Mouse (Mus musculus): ENCODE measurements around the gene Wwox.
A peak's percentile ranks its signal among the peaks of the same experiment; 100 is the strongest.

Gene Wwox

DNA sequence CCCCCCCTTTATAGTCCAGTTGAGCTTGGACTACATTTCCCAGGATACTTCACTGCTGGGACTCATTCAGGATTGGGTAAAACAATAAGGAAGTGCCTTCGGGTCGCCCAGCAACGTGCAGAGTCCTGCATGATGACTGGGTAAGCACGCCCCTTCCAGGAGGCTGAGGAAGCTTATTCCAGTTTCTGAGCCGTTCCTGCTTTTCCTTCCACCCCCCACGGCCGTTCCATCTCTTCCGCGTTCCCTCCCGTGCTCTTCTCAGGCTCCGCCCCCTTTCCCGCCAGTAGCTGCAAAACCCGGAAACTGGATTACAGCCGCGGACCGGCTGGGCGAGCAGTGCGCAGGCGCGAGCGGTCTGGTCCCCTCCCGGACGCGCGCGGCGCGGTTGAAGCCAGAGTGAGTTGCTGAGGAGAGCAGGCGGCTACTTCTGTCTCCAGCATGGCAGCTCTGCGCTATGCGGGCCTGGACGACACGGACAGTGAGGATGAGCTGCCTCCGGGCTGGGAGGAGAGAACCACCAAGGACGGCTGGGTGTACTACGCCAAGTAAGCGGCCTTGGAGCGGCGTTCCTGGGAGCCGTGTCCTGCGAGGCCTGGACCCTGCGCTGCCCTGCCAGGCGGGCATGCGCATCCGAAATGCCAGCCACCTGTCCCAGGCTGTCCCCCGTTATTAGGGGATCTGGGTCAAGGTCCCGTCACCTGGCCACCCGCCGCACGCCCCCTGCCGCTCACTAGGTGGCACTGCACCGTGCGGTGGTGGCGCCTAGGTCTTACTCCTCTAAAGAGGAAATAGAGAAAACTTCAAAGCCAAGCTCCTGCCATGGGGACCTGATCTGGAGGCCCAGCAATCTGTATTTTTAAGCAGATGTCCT lies at the start of gene Wwox:
Gene Wwox, plus strand, starts transcription at position 322 of the 871 bp plus-strand sequence.
- peak; percentile 99 for DNase-seq (ENCODE audit: low read depth, low spot score)

DNA sequence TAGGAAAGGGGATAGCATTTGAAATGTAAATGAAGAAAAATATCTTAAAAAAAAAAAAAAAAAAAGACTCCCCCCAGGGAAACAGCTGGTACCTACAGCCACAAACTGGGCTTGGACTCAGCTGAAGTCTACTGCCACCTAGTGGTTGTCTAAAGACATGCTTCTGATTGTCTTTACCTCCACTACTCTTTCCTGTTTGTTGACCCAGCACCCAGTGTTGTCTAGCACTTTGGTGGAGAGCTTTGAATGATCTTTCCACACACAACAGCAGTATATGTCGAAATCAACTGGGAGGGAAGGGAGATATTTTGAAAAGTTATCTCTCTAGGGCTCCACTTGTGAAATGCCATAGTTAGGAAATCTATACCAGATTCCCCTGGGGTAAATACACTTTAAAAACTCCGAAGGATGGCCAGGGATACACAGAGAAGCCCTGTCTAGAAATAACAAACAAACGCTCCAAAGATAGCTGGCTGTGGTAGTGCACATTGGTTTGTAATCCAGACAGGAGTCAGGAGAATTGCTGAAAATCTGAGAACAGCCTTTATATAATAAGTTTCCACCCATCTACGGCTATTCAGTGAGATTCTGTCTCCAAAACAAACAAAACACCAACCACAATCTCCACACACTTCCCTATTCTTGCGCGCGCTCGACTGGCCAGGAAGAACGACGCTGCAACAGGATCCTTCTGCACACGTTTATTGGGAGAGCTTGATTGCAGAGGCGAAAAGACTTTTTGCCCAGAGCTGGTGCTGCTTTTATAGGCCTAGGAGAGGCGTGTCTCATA lies 48.8 kb upstream of the Wwox start:
- no peak for DNase-seq (ENCODE audit: low read depth, low spot score)

DNA sequence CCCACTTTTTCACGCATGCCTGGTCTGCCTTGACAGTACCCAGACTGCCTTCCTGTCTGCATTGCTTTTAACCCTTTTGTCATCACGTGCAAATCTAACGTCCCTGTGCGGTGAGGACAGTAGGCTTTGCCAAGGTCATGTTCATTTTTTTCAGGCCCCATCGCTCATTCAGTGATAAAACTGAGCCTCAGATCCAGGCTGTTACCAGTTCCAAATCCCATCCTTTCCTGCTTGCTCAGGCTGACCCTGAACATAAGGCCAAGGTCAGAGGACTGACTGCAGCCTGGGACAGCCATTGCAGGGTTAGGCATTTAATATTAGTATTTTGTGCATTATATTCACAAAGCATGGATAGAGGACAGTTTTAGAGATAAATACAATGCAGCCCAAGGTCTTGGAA lies 41.1 kb upstream of the Wwox start:
- DNase-seq (ENCODE audit: low read depth, low spot score) = no peak

DNA sequence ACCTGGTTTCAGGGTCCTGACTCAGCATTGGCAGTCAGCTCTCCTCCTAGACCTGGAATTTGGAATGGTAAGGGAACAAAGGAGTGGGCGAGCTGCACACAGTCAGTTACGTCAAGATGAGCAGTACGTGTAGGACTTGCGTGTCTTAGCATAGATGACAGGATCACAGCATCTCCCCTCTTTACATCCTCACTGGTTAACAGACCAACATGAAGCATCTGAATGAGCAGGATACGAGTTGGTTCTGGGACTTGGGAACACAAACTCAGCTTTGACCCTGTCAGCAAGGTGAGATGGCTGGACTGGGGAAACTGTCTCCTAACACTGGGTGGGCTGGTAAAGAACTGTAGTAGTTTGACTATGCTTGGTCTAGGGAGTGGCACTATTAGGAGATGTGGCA lies 40.2 kb upstream of the Wwox start:
- DNase-seq (ENCODE audit: low read depth, low spot score) = no peak

DNA sequence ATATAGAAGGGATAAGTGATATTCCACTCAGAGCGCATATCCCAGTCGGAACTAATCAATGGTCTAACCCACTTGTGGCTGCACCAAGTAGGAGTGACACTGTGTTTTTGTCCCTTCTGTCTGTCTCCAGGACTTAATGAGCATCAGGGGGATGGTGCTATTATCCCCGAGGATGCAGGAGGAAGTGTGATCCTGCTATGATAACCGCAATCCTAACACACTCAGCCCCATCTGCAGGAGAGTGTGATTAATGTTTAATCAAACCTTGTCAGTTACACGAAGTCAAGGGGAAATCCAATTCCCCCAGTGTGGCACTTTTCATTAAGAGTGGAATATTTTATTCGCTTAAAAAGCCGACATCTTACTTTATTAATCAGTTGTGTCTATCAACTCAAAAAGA lies 37.8 kb upstream of the Wwox start:
- no peak for DNase-seq (ENCODE audit: low read depth, low spot score)

DNA sequence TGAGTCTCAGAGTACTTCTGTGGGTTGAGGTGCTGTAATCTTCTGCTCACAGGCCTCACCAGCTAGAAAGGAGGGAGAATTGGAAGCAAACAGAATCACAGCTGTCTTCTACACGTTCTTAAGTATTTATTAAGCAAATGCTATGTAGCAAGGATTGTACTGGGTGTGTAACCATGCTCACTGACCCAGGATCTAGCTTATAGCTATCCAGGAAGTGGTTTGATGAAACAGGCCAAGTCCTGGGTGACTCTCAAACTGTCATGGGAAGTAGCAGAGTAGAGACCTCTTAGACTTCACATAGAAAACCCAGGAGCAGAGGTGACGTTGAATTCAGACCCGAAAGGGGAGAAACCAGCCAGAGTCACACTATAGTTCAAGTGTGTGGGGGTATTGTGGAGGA lies 28.0 kb upstream of the Wwox start:
- no peak for DNase-seq (ENCODE audit: low read depth, low spot score)

DNA sequence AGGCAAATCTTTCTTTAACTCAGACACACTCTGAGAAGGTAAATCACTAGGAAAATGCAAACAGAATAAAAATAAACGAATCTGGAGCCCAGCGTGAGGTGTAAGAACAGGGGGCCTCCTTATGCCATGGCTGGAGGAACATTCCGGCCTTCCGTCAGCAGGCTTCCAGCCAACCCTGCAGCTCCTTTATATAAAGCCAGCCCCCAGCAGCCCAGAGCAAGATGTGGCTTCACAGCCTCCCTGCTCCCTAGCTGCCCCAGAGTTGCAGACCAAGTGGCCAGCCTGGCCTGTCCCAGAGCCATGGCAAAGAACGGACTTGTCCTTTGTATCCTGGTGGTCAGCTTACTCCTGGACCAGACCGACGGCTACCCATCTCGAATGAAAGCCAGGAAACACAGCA lies 21.7 kb upstream of the Wwox start, which contains the start of gene Clec3a:
Gene Clec3a, plus strand, starts transcription at position 301 of the 400 bp plus-strand sequence.
- no peak for DNase-seq (ENCODE audit: low read depth, low spot score)

DNA sequence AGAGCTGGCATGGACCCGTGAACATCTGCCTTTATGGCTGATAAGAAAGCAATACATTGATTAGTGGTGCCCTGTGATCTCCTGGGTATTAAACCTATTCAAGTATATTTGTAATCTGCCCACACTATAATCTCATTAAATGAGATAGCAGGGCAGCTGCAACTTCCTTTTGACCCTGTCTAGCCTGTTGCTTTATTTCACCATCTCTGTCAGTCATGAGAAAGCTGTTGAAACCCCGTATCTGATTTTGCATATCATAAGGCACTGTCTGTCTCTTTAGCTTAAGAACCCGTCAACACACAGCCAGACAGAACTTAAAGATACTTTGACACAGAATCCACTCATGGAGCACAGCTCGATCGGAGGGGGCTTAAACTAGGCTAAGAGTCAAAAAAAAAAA lies 21.0 kb upstream of the Wwox start:
- DNase-seq (ENCODE audit: low read depth, low spot score) = no peak

DNA sequence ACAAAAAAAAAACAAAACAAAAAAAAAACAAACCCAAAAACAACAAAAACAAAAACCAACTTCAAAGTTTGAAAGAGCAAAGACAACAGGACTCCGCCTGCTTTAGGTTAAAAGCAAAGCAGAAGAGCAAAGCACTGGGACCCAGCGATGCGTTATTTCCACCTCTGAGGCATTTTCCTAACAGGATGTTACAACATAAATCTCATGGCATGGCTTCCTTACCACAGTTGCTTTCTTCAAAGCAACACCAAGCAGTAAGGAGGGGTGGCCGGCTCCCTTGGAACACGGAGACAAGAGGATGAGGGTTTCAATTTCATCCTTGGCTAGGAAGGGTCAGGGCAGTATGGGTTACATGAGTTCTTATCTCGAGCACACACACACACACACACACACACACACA lies 20.6 kb upstream of the Wwox start:
- DNase-seq (ENCODE audit: low read depth, low spot score) = no peak

DNA sequence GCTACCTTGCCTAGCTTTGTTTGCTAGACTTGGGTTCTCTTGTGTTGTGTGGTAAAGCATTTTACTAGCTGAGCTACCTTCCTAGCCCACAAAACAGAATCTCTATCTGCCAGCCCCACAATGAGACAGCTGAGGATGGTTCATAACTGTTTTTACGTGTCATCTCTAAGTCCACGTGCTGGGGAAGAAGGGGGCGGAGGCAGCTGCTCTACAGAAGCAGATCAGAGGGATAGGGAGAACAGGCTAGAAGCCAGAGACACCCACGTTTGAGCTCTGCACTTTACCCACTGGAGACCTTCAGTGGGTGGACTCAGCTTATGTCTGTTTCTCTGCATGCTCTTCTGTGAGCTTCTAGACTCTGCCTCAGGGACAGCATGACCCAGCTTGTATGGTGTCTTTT lies 17.9 kb upstream of the Wwox start:
- peak; percentile 55 for DNase-seq (ENCODE audit: low read depth, low spot score)

DNA sequence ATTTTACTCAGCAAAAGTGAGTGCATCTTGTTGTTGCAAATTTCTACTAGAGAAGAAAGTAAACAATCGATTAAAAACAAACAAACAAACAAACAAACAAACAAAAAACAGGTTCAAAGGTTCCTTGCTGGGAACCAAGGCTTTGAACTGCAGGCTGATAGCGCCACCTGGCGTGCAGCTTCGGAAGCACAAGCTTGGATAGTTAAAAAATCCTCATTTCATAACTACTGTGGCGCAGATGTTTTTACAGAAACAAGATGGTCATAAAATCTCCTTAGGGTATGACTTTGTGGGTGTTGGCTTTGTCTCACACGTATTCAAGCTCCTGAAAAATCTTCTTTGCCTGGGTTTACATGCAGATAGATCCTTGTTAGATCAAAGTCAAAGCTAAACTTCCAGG lies 1.2 kb upstream of the Wwox start:
- peak; percentile 32 for DNase-seq (ENCODE audit: low read depth, low spot score)

DNA sequence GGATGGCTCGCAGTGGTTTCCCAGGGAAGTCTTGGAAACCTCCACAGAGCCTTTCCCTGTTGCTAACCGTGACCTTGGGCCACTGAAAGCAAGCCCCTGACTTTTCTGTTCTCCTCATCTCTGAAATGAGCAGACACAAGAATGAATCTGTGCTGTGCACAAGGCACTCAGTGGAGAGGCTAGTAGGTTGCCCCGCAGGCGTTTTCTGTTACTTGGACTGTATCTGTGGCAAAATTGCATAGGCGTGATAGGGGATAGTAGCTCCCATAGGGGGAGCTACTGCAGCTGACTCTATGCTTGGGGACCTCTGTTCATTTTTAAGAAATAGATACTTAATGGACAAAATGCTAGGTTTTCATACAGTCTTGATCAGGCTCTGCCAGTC lies 742 bp downstream of the Wwox start:
- DNase-seq (ENCODE audit: low read depth, low spot score) = no peak

DNA sequence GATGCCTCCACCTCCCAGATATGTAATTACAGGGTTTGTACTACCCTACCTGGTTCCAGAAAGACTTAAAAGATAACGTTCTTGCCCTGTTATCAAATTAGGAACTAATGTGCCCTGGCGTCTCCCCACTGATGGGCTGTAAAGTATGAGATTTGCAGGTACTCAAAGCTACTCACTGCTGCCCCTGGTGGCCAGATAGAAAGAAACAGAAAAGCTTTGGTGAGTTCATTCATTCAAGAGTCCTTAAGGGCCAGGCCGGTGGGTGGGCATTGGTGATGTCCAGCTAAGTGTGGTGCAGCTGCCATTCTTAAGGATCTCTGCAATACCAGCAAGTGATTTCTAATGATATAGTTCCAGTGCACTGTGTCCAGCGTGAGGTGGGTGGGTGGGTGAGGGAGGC lies 2.2 kb downstream of the Wwox start:
- no peak for DNase-seq (ENCODE audit: low read depth, low spot score)

DNA sequence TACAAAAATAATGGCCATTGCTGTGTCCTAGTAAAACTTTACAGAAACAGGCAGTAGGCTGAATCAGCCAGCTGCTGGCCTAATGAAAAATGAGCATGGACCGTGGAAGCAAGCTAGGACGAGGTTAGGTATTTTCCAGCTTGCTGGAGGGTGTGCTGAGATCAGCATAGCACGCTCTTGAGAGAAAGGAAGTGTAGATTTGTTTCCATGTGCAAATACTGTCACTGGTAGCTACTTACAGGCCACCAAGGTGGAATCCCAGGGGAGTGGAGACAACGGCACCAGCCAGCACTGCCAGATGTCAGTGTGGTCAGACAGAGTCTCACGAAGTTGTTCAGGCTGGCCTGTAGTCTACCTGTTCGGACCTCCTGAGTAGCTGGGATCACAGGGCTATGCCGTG lies 7.4 kb downstream of the Wwox start:
- DNase-seq (ENCODE audit: low read depth, low spot score) = no peak

DNA sequence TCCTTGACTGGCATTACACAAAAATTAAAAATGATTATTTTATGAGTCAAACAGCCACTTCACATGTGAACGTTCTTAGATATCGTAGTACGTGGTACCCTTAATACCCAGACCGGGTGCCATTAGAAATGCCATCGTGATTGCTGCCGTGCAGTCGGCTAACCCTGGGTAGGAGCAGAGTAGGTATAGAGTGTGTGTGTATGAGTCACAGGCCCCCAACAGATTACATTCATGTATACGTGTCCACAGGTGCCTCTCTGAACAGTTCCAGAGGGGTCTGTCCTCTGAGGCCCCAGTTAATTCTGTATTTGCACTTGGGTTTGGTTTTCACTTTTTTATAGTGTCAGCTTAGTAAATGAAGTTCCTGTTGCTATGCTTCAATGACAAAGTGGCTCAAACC lies 12.8 kb downstream of the Wwox start:
- DNase-seq (ENCODE audit: low read depth, low spot score) = no peak

DNA sequence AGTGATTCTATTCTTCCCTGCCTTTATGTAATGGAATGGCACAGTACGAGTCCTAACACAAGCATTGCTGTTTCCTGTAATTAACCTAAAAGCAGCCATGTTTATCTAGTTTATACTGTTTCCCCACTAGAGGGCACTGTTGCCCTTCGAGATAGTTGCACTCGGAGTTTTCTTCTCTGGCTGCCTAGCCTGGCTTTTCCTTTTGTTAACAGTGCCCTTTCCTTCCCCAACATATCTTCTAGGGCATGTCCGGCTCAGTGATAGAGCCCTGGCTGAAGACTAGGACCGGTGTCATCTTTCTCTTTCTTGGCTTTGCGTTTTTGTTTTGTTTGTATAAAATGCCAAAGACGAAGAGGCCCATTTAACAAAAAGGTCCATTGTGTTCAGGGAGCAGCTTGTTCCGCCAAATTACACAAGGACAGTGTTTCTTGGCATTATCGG lies 13.3 kb downstream of the Wwox start:
- peak; percentile 36 for DNase-seq (ENCODE audit: low read depth, low spot score)

DNA sequence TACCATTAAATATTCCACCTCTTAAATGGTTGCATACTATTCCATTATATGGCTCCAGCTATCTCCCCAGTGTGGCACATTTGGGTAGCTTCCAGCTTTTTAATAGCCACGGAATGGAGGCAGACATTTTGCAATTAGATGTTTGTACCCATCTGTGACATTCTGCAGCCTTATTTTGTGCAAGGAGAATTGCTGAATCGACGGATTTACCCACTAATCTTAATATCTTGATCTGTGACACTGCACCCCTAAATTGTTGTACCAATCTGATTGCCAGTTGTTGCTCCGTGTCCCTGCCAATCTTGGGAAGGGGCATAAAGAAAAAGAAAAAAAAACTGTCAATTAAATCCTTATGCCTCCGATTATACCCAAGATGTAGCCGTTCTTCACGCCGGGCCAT lies 15.8 kb downstream of the Wwox start:
- no peak for DNase-seq (ENCODE audit: low read depth, low spot score)

DNA sequence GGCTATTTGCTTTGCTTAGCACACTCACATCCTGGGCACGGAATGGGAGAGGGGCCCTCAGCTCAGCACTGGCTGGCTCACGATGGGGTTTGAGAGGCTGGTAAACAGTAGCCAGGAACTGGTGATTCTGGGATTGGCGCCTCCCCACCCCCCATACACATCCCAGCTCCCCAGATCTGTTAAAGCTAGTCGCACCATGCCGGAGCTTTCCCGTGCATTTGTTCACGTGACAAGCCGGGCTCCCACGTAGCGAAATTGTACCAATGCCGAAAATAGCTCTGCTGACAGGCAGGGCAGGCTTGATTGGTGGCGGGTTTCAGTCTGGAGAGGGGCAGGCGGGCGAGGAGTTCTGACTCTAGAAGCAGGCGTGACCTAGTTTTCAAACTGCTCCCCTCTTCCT lies 16.5 kb downstream of the Wwox start:
- DNase-seq (ENCODE audit: low read depth, low spot score) = no peak

DNA sequence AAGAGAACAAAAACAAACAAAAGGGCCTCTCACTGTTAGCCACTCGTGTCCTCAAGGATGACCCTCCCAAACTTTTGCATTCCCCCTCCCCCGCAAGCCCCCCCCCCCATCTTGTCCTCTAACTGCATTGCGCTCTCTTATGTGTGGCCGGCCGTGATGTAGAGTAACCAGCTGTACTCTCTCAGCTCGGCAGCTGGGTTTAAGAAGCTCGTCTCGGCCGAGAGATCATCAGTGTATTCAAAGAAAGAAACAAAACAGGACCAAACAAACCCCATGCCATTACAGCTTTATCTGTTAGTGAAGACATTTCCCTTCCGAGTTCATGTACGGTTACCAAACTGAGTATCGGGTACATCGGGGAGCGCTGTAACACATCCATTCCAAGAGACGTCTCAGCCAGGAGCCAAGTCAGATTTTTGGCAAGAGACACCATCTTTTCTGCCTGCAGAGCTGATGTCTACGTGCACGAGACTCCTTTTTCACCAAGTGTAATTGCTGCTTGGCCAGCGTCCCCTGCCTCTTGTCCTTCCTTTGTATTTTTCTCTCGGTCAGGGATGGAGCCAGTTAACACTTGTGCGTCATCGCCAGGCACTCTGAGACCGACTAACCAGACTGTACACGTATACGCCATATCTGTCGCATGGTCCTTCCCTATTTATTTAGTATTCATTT lies 18.8 kb downstream of the Wwox start:
- DNase-seq (ENCODE audit: low read depth, low spot score) = no peak

DNA sequence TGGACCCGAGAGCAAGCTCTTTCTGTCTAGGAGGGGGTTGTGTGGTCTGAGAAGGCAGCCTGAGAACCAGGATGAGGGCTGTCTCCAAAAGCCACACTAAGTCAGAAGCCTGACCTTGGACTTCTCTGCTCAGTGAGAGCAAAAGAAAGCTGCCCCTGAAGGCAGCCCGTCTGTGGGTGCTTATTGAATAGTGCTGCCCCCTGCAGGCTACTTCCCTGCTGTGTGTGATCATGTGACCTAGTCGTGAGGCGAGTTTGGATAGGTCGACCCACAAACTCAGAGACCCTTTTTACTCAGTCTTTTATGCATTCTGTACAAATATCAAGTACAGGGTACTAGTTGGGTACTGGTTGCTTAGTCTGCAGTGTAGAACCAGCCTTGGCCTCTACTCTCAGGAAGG lies 21.1 kb downstream of the Wwox start:
- no peak for DNase-seq (ENCODE audit: low read depth, low spot score)

DNA sequence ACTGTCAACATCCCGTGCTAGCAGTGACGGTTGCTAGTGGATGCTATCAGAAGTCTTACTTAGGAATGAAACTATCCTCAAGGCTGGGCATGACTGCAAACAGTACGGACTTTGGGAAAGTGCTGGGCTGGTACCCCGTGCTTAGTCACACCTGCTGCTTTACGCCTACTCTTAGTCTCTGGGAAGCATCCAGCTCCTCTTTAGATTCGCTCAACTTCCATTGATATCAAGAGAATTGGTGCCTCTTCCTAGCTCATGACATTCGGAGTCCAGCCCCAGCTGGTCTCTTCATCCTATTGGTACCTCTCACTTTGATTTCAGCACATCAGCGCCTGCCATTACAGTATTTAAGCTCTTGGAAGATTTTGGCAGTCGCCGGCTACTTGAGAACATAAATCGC lies 23.1 kb downstream of the Wwox start:
- DNase-seq (ENCODE audit: low read depth, low spot score) = peak; percentile 32

DNA sequence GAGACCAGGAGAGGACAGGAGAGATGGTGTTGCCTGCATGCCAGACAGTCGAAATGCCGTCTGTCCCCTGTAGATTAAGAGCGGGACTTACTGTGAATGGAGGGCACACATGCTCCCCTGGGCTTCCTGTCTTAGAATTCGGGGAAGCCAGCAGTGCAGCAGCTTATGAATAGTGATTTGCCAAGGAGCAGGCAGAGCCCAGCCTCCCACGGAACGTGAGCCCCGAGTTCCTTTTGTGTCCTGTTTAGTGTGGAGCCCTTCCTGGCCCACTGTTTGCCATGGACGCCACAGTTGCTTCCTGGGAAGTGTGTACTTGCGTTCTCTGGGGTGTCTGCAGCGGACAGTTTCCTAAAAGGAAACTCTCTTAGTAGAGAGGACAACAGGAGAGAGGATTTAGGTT lies 23.9 kb downstream of the Wwox start:
- DNase-seq (ENCODE audit: low read depth, low spot score) = no peak

All from telencephalon, adult 2 months (tissue).